Mouse (Mus musculus): ENCODE measurements around the gene Snrnp25.

GRCm38 (mm10) chr11:32244617-32245016 is 39.4 kb downstream of the Snrnp25 start:
- no peak for TF ChIP-seq CTCF (IDR thresholded peaks at IDR 0.05; ENCODE audit: control insufficient read depth, insufficient read depth, low read length)
- TF ChIP-seq POLR2A (IDR thresholded peaks at IDR 0.05; ENCODE audit: borderline replicate concordance, control insufficient read depth, low read depth, low read length), result no peak

All from bone marrow, adult 2 months (tissue).